Mouse (Mus musculus) spleen, postnatal 10 days (tissue): Measurements from ENCODE around the gene Olfr1394.
"Not testable (repeated sequence)": the region's sequence is repeated elsewhere in the genome, so short reads cannot be mapped to it uniquely, and the experiment has no call there.

Source experiments
- DNase-seq, 2 experiments: peaks; one replicate each; pipeline ENCODE4 v3.0.0; 2021 to 2022; ENCODE audit warnings: low spot score in 2 of 2

The Olfr1394 gene

GRCm38 (mm10) chr11:49154077-49154476, at the start of gene Olfr1394:
Olfr1394 (plus strand) TSS chr11:49154377.
- no peak for DNase-seq

GRCm38 (mm10) chr11:49105752-49106151, 48.4 kb upstream of the Olfr1394 start:
- DNase-seq, result no peak

GRCm38 (mm10) chr11:49107650-49108537, 46.3 kb upstream of the Olfr1394 start:
- no peak for DNase-seq

DNA sequence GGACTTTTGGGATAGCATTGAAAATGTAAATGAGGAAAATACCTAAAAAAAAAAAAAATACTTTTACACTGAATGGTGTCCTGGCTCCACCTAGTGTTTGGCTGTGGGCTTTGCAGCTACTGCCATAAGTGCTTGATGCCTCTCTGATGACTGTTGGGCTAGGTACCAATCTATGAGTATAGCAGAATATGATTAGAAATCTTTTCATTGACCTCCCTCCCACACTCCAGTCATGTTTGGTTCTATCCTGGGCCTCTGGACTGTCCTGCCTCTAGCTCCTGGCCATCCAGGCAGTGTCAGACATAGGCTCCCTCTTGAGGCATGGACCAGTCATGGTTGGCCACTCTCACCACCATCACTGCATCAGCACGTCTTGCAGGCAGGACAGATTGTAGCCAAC, 45.3 kb upstream of the Olfr1394 start:
- DNase-seq, result peak in 1 of 2 experiments; percentile 58

DNA sequence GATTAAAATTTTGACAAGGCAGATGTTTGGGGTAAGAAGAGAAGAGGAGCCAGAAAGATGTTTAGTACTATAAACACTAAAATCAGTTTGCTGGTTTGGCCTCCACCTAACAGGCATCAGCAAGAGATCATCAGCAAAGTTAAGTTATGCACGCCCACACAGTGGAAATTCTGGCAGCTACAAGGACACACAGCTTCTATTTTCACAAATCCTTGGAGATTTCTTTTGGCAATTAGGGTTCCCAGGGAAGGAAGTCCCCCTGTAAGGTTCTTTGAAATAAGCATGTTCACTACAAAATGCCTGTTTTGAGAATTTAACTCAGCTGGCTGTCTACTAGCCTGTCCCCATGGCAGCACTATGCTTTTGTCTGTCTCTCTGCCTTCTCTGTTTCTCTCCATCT, 43.2 kb upstream of the Olfr1394 start:
- DNase-seq, result no peak

- DNase-seq, result no peak
Observed at GRCm38 (mm10) chr11:49112624-49113219, 41.5 kb upstream of the Olfr1394 start.

- no peak for DNase-seq
Observed at GRCm38 (mm10) chr11:49114158-49114557, 40.0 kb upstream of the Olfr1394 start.

- DNase-seq, result no peak
Observed at GRCm38 (mm10) chr11:49114774-49115173, 39.4 kb upstream of the Olfr1394 start, which contains the start of gene Olfr1396. Olfr1396 (minus strand) TSS chr11:49114874.

DNA sequence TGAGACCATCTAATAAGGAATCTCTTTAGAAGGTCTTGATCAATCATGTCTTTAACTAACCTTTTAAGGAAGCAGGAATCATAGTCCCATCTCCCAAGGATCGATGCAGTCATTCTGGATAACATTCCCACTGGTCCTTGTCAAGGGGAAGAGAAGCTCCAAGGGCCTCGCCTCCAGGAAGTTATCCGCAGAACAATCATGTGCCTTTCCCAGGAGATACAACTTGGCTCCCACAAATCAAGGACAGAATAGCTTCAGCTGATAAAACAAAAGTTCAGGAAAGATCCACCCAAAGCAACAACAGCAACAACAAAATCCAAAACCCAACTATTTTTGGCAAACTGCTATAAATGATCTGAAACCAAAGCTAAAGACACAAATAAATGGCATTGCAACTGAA, 34.5 kb upstream of the Olfr1394 start:
- no peak for DNase-seq

GRCm38 (mm10) chr11:49124169-49124568, 30.0 kb upstream of the Olfr1394 start:
- DNase-seq, result no peak

DNA sequence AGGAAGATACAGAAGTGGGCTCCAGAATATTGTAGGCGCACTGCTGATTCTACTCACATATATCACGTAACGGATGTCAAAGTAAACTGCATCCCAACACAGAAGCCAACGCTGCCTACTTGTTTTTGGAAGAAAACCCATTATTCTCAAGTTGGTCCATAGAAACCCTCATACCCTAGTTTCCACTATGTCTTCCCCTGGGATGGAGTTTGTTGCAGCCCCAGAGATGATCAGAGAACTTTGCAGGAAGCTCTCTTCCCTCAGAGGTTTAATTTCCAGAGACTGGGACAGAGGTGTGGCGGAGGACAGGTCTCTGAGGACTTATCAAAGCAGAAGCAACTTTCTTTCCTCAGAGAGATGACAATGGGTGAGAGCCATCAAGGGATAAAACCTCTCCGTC, 12.2 kb upstream of the Olfr1394 start, which contains the start of gene Olfr1395:
Olfr1395 (plus strand) TSS at position 301 of the 400 bp plus-strand sequence.
- DNase-seq, result no peak

GRCm38 (mm10) chr11:49156821-49157814, 2.9 kb downstream of the Olfr1394 start:
- no peak for DNase-seq

DNA sequence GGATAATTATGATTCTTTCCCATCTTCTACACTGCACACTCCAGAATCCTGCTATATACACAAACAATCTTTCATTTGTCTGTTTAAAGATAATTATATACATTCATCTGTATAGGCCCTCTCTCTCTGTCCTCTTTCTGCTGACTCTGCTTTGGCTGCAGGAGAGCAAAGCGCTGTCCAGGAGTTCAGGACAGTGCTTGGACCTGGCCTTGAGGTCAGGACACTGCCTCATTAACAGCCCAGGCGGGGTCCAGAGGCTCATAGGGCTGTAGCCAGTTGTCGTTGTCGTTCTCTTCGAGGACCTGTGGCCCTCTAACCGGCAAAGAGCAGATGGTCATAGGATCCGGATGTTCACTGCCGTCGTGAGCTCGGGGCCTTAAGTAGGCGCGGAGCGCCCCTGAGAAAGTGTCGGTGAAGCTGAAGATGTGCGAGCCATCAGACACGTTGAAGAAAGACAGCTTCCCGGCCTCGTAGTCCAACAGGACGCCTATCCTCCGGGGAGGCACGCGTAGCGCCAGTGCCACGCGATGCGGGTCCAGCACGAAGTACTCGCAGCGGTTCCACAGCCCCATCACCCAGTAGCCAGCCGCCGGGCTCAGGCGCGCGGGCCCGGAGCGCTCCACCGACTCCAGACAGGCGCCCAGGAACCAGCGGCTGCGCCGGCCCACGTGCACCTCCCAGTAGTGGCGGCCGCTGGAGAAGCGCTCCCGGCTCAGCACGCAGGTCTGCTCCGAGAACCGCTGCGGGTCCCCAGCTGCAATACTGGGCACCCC, 14.8 kb downstream of the Olfr1394 start:
- peak in 1 of 2 experiments; percentile 14 for DNase-seq

DNA sequence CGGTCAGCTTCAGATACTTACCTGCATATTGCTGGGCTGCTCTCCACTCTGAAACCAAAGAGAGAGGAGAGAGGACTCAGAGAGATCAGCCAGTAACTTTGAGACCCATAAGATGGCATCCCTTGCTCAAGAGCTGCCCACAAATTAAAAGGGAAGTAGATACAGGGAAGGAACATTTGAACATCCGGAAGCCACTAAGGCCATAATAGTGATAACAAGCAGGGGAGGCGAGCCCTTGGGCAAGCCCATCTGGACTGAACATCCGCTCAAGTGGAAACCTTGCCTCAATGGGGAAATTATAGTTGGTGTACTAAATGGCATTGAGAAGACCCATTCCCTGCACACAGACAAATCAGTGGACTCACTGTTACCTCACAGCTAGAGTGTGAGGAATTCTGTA, 16.4 kb downstream of the Olfr1394 start:
- no peak for DNase-seq

GRCm38 (mm10) chr11:49175345-49175744, 21.2 kb downstream of the Olfr1394 start:
- DNase-seq, result no peak

- DNase-seq, result not testable (repeated sequence)
Observed at GRCm38 (mm10) chr11:49176047-49176779, 22.0 kb downstream of the Olfr1394 start.

- DNase-seq, result no peak
Observed at GRCm38 (mm10) chr11:49183172-49183571, 29.0 kb downstream of the Olfr1394 start.

DNA sequence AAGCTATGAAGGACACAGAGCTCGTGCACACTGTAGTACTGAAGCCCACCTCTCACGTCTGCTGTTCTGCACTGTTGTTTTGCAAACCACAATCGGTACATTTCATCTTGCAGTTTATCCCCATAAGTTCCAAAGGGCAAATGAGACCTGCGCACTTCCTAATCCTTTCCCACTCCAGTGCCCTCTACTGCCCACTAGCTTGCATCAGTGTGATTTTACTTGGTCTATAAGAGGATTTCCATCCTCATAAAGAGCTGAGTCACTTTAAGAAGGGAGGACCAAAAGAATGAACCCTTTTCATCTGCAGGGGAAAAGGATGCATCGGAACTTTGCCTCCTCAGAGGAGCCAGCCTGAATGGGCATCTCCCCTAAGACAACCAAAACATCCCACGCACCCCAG, 32.3 kb downstream of the Olfr1394 start:
- no peak for DNase-seq

DNA sequence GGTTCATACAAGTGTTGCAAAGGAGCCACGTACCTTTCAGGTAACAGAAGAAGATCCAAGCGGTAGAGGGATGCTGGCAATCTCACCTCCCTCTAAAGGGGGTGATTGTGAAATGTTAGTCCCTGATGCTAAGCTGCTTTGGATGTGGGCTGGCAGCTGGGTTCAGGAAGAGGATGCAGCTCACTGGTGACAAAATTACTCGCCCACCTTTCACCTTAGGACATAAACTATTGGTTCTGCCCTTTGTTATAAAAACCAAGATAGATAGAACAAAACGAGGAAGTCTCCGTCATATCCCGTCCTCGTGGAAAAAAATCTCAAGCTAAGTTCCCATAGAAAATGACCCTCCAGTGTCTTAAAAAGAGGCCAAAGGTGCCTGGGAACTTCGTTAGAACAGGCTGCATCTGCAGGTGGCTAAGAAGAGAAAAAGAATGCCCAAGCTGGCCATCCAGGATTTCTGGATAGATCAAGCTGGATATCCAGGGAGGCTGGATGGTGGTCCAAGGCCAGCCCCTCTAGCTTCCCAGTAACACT, 32.8 kb downstream of the Olfr1394 start, which contains the start of gene Btnl9:
Btnl9 (minus strand) TSS at position 205 of the 534 bp plus-strand sequence.
- no peak for DNase-seq

GRCm38 (mm10) chr11:49187701-49188100, 33.5 kb downstream of the Olfr1394 start:
- DNase-seq, result no peak
